Mouse (Mus musculus) liver, embryonic 13.5 days (tissue): ENCODE measurements around the gene Phyh. TPM values are rescaled to one million over a fixed set of nuclear protein-coding genes. Genes with fewer than 3 reads are reported as not detected.
A peak's percentile ranks its signal among the peaks of the same experiment; 100 is the strongest.

Source experiments
- ATAC-seq: fragments of 200-750 bp; cut with Nextera tagmentation; 2 replicates; pipeline ENCODE4 v1.8.0; 2017; ENCODE audit warnings: low read depth, mild to moderate bottlenecking, moderate number of reproducible peaks, moderate library complexity
- DNase-seq: peaks from one replicate; pipeline ENCODE4 v3.0.0; 2022
- H3K27ac ChIP-seq: fragments of 300-500 bp; sonication (generic); 2 replicates; pipeline ENCODE4 v1.5.1; 2015; ENCODE audit warnings: moderate library complexity, mild to moderate bottlenecking, inconsistent platforms
- H3K27me3 ChIP-seq: fragments of 300-500 bp; sonication (generic); 2 replicates; pipeline ENCODE4 v1.6.1; 2015; ENCODE audit warnings: mild to moderate bottlenecking, inconsistent platforms
- H3K36me3 ChIP-seq: fragments of 300-500 bp; sonication (generic); 2 replicates; pipeline ENCODE4 v1.6.1; 2015; ENCODE audit warnings: mild to moderate bottlenecking, inconsistent platforms
- H3K4me1 ChIP-seq: fragments of 300-500 bp; sonication (generic); replicated peaks from 2 replicates; pipeline ENCODE4 v1.6.1; 2015; ENCODE audit warnings: inconsistent platforms
- H3K4me2 ChIP-seq: fragments of 300-500 bp; sonication (generic); 2 replicates; pipeline ENCODE4 v1.6.1; 2015; ENCODE audit warnings: inconsistent platforms, mild to moderate bottlenecking, moderate library complexity
- H3K4me3 ChIP-seq: fragments of 300-500 bp; sonication (generic); replicated peaks from 2 replicates; pipeline ENCODE4 v1.5.1; 2015; ENCODE audit warnings: mild to moderate bottlenecking, inconsistent platforms
- H3K9ac ChIP-seq: fragments of 300-500 bp; sonication (generic); 2 replicates; pipeline ENCODE4 v1.6.1; 2015; ENCODE audit warnings: mild to moderate bottlenecking, inconsistent platforms
- H3K9me3 ChIP-seq: fragments of 300-500 bp; sonication (generic); replicated peaks from 2 replicates; pipeline ENCODE4 v1.6.1; 2016; ENCODE audit warnings: inconsistent platforms
- WGBS: fragments of 180-500 bp; shearing (Covaris S2); methylation state at CpG from one replicate; pipeline ENCODE4 v1.1.7; 2015; ENCODE audit not compliant: insufficient replicate concordance; 5-methylcytosine and 5-hydroxymethylcytosine counted together
- polyA plus RNA-seq: library from polyadenylated mRNA; unstranded; fragments of >200 nt; fragmentation: Nextera tagmentation; extraction: Ambion mirVana; gene quantifications from 2 replicates; pipeline ENCODE4 v1.2.1, GENCODE M21; 2015

Phyh gene
- polyA plus RNA-seq, 1 experiment from 2014 or later = 47.6 TPM

DNA sequence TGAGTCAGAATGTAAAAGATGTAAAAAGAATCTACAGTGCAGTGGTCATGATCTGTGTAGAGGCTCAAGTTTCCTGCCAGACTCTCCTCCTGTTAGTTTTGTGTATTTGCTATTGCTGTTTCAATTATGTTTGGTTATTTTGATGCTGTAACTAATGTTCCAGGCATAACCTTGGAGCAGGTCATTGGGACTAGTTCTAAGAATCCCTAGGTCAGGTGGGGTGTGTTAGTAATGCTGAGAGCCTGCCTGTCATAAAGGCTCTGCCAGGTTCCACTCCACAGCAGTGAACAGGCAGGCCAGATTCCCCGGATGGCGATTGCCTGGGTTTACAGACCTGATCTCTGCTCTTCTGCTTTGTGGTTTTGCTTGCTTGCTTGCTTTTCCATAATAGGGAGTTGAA is 23.2 kb upstream of the Phyh start:
- ATAC-seq = no peak
- Histone ChIP-seq H3K27ac (no peak overlapping the region), H3K9ac (no peak overlapping the region), H3K4me3 (no peak overlapping the region), H3K4me1 (no peaks in the 10 kb centered on the region), H3K9me3 (no peaks in the 10 kb centered on the region), H3K4me2 (no peak overlapping the region), H3K27me3 (no peaks in the 10 kb centered on the region), H3K36me3 (peaks cover 87% of the 10 kb centered on the region)
- WGBS = 78% methylated on average over 2 of the region's 2 CpGs
- no peak for DNase-seq

DNA sequence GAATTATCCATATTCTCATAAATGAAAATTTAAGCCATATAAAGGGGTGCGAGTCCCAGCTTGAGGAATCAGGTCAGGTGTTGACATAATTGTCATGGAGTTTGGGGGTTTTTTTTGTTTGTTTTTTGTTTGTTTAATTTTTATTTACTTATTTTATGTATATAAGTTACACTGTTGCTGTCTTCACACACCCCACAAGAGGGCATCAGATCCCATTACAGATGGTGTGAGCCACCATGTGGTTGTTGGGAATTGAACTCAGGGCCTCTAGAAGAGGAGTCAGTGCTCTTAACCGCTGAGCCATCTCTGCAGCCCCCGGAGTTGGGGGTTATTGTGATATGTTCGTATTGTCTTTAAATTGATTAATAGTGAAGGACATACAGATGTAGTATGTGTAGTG is 21.8 kb upstream of the Phyh start:
- Histone ChIP-seq H3K36me3 (peaks cover 89% of the 10 kb centered on the region), H3K4me1 (no peaks in the 10 kb centered on the region), H3K27ac (no peak overlapping the region), H3K4me3 (no peak overlapping the region), H3K27me3 (no peaks in the 10 kb centered on the region), H3K4me2 (no peak overlapping the region), H3K9me3 (no peaks in the 10 kb centered on the region), H3K9ac (no peak overlapping the region)
- ATAC-seq = no peak
- WGBS = 86% methylated on average over 4 of the region's 4 CpGs
- DNase-seq = no peak

DNA sequence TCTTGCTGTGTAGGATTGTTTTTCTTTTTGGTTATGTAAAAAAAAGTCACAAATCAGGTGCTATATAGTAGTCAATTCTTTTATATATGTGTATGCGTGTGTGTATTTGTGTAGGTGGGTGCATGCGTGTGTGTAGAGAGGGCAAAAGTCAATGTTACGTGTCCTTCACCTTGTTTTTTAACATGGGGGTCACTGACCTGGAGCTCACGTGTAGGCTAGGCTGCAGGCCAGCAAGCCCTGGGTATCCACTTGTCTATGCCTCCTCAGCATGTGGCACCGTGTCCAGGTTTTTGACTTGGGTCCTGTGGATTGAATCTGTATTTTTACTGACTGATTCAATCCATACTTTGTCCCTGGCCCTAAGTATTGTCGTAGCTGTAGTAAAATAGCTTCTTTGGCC is 18.2 kb upstream of the Phyh start:
- Histone ChIP-seq H3K9me3 (no peaks in the 10 kb centered on the region), H3K4me3 (no peak overlapping the region), H3K9ac (no peak overlapping the region), H3K27me3 (no peaks in the 10 kb centered on the region), H3K36me3 (peaks cover 84% of the 10 kb centered on the region), H3K27ac (no peak overlapping the region), H3K4me1 (no peaks in the 10 kb centered on the region), H3K4me2 (no peak overlapping the region)
- ATAC-seq = no peak
- 87% methylated on average over 6 of the region's 6 CpGs for WGBS
- no peak for DNase-seq

DNA sequence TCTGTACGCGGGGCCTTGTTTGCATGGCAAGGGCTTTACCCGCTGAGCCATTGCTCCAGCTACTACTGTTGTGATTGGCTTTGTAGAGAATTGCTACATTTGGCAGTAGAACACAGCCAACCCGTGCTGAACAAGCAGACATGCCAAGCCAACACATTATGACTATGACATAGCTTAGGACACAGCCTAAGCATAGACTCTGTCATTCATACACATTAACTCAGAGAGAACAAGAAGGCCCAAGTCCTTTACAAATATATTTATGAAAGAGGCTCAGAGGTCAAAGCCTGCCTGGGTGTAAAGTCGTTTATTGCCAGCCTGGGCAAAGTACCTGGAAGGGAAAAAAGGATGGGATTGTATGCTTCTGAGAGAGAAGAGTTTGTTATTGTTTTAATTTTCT is 16.5 kb upstream of the Phyh start:
- no peak overlapping the region for H3K9ac ChIP-seq
- H3K4me1 ChIP-seq = no peaks in the 10 kb centered on the region
- peaks cover 84% of the 10 kb centered on the region for H3K36me3 ChIP-seq
- H3K27me3 ChIP-seq = no peaks in the 10 kb centered on the region
- H3K27ac ChIP-seq = no peak overlapping the region
- H3K4me2 ChIP-seq = no peak overlapping the region
- WGBS = 86% methylated on average over 5 of the region's 5 CpGs
- DNase-seq (no peak), ATAC-seq (no peak)
- no peaks in the 10 kb centered on the region for H3K9me3 ChIP-seq
- no peak overlapping the region for H3K4me3 ChIP-seq

DNA sequence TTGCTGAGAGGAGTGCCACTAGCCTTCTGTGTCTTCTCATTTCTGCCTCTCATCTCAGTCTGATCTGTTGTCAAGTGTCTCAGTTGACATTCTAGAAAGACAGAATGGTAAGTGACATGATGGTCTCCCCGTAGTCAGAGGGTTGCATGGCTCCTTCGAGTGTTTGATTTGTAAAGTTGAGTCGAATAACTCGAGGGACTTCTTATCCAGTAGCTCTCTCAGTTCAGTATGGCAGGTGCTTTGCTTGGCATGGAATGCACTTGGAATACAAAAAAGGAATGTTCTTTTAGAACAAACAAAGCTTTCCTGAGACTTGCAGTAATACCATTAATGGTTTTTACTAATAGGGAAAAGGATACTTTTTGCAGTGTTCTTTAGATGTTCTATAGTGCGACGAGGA is 11.7 kb upstream of the Phyh start:
- no peak for DNase-seq
- H3K9ac ChIP-seq = no peak overlapping the region
- H3K4me2 ChIP-seq = no peak overlapping the region
- H3K27ac ChIP-seq = no peak overlapping the region
- no peak overlapping the region for H3K4me3 ChIP-seq
- ATAC-seq = no peak
- H3K36me3 ChIP-seq = peaks cover 51% of the 10 kb centered on the region
- 84% methylated on average over 6 of the region's 6 CpGs for WGBS
- H3K27me3 ChIP-seq = no peaks in the 10 kb centered on the region
- peaks cover 6% of the 10 kb centered on the region for H3K4me1 ChIP-seq
- no peaks in the 10 kb centered on the region for H3K9me3 ChIP-seq

DNA sequence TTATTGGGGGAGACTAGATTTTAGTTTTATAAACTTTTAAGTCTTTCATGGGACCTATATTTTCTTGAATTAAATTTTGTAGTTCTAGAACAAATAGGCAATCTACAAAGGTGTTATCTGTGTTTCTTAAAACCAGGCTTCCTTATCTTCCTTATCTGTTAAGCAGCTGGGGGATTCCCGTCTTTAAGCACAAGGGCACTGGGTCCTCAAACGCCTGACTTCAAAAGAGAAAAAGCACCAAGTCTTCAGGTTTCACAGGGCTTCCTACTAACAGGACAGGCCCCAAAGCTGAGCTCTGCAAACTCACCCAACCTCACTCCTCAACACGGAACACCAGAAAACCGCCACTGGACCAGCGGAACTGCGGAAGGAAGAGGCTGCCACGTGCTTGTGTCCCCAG is 10.9 kb upstream of the Phyh start:
- H3K9ac ChIP-seq = 0 out of 2 replicates have a peak overlapping the region, but pooled peaks have one; percentile 8
- DNase-seq (peak; percentile 6), ATAC-seq (no peak)
- no peak overlapping the region for H3K27ac ChIP-seq
- no peaks in the 10 kb centered on the region for H3K9me3 ChIP-seq
- no peak overlapping the region for H3K4me3 ChIP-seq
- H3K27me3 ChIP-seq = no peaks in the 10 kb centered on the region
- WGBS = 34% methylated on average over 7 of the region's 7 CpGs
- H3K36me3 ChIP-seq = peaks cover 45% of the 10 kb centered on the region
- peaks cover 6% of the 10 kb centered on the region for H3K4me1 ChIP-seq
- H3K4me2 ChIP-seq = 0 out of 2 replicates have a peak overlapping the region, but pooled peaks have one; percentile 6

DNA sequence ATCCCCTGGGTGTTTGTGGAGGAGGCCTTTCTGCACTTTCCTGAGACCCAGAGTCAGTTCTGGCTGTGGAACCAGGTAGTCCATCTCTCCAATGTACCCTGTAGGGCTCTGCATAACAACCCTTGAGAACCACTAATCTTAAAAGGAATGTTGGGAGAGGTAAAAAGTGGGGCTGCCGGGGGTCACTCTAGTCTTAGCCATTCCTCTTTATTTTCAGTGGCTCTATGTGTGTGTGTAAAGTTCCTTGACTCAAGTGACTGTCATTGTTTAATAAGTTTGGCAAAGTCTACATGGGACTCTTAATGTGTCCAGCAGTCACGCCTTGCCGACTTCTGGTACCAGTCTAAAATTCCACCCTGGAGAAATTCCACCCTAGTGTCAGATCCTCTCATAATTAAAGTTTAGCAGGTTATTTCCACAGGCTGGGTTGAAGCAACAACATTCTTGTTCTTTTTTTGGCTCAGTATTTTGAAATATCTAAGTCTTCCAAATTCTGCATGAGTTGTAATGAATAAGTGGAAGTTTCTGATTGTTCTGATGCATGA is 10.0 kb upstream of the Phyh start:
- Histone ChIP-seq H3K4me1 (peaks cover 6% of the 10 kb centered on the region), H3K9me3 (no peaks in the 10 kb centered on the region), H3K4me2 (no peak overlapping the region), H3K4me3 (no peak overlapping the region), H3K9ac (no peak overlapping the region), H3K27me3 (no peaks in the 10 kb centered on the region), H3K36me3 (peaks cover 42% of the 10 kb centered on the region), H3K27ac (no peak overlapping the region)
- WGBS = 88% methylated on average over 3 of the region's 3 CpGs
- ATAC-seq (no peak), DNase-seq (no peak)

DNA sequence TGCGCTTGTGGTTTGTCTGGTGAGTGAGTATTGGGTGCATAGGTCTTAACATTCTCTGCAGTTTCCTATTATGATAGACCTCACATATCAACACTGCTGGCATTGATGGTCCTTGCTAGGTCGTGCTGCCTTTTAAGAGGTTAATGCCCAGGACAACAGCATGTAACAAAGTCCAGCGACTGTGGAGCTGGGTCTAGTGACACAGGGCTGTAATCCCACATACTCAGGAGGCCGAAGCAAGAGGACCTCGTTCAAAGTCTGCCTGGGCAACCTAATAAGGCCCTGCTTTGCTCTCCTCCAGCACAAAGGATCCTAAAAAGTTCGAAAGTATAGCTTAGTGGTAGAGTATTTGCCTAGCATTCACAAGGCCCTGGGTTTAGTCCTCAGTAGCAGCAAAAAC is 8.9 kb upstream of the Phyh start:
- DNase-seq (no peak), ATAC-seq (no peak)
- no peak overlapping the region for H3K27ac ChIP-seq
- peaks cover 37% of the 10 kb centered on the region for H3K36me3 ChIP-seq
- 64% methylated on average over 6 of the region's 6 CpGs for WGBS
- peaks cover 9% of the 10 kb centered on the region for H3K4me1 ChIP-seq
- no peaks in the 10 kb centered on the region for H3K27me3 ChIP-seq
- no peak overlapping the region for H3K4me3 ChIP-seq
- H3K9ac ChIP-seq = no peak overlapping the region
- no peak overlapping the region for H3K4me2 ChIP-seq
- no peaks in the 10 kb centered on the region for H3K9me3 ChIP-seq

DNA sequence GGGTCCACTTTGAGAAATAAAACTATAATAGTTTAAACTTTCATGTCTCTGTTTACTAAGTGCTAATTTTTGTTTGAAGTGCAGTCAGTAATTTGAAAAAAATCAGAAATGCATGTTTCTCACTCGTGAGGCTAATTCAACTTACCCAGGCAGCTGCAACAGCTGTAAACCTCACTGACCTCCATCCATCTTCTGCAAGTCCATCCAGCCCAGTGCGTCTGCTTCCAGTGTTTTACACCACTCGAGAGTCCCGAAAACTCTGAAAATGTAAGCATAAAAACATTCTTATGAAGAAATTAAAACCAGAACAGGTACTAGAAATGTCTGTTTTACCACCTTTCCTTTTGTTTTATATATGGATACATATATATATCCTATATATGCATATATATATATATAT is 8.3 kb upstream of the Phyh start:
- ATAC-seq (no peak), DNase-seq (no peak)
- 77% methylated on average over 4 of the region's 4 CpGs for whole genome bisulfite sequencing
- peaks cover 9% of the 10 kb centered on the region for H3K4me1 ChIP-seq
- no peaks in the 10 kb centered on the region for H3K27me3 ChIP-seq
- H3K4me2 ChIP-seq = no peak overlapping the region
- H3K36me3 ChIP-seq = peaks cover 31% of the 10 kb centered on the region
- no peak overlapping the region for H3K27ac ChIP-seq
- no peaks in the 10 kb centered on the region for H3K9me3 ChIP-seq
- no peak overlapping the region for H3K9ac ChIP-seq
- no peak overlapping the region for H3K4me3 ChIP-seq

DNA sequence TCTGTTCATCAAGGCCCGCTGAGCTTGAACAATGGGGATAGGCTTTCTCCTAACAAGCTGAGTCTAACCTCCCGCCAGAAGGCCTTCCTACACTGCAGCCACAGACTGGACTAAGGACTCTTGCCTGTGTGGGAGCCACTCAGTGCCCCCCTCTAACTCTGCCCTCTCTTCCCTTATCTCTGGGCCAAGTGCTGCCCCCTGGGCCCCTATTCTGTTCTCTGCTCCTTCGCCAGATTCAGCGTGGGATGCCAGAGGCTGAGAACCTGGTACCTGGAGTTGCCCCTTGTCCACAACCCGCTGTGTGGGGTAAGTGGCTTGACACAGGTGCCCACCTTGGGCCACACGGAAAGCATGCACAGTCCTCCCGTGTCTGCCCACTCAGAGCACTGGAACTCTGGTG is 4.9 kb upstream of the Phyh start:
- DNase-seq (no peak), ATAC-seq (no peak)
- no peaks in the 10 kb centered on the region for H3K27me3 ChIP-seq
- no peaks in the 10 kb centered on the region for H3K9me3 ChIP-seq
- no peak overlapping the region for H3K9ac ChIP-seq
- H3K27ac ChIP-seq = no peak overlapping the region
- no peak overlapping the region for H3K4me2 ChIP-seq
- WGBS = 67% methylated on average over 7 of the region's 7 CpGs
- H3K4me1 ChIP-seq = peaks cover 24% of the 10 kb centered on the region
- no peak overlapping the region for H3K4me3 ChIP-seq
- peaks cover 2% of the 10 kb centered on the region; the same call in 1 of the 2 replicates for H3K36me3 ChIP-seq

DNA sequence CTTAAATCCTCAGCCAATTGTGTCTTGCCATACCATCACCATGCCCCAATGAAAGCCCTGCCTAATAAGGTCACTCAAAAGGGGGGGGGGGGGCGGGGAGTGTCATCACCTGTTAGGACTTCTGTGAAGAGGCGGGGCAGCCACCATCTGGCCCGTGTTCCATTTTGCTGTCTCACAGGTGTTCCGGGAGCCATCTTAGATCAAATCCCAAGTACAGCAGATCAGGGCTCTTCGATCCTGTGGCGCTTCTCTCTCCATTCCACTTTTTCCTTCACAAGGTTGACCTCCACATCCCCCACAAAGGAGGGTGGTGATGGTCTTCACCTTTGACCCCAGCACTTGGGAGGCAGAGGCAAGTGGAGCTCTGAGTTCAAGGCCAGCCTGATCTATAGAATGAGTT is 2.8 kb upstream of the Phyh start:
- no peaks in the 10 kb centered on the region for H3K27me3 ChIP-seq
- H3K4me3 ChIP-seq = no peak overlapping the region
- no peak for DNase-seq
- ATAC-seq = no peak
- no peak overlapping the region for H3K4me2 ChIP-seq
- H3K9me3 ChIP-seq = no peaks in the 10 kb centered on the region
- H3K27ac ChIP-seq = no peak overlapping the region
- 66% methylated on average over 6 of the region's 6 CpGs for WGBS
- H3K4me1 ChIP-seq = peaks cover 35% of the 10 kb centered on the region
- H3K9ac ChIP-seq = no peak overlapping the region
- no peaks in the 10 kb centered on the region for H3K36me3 ChIP-seq

DNA sequence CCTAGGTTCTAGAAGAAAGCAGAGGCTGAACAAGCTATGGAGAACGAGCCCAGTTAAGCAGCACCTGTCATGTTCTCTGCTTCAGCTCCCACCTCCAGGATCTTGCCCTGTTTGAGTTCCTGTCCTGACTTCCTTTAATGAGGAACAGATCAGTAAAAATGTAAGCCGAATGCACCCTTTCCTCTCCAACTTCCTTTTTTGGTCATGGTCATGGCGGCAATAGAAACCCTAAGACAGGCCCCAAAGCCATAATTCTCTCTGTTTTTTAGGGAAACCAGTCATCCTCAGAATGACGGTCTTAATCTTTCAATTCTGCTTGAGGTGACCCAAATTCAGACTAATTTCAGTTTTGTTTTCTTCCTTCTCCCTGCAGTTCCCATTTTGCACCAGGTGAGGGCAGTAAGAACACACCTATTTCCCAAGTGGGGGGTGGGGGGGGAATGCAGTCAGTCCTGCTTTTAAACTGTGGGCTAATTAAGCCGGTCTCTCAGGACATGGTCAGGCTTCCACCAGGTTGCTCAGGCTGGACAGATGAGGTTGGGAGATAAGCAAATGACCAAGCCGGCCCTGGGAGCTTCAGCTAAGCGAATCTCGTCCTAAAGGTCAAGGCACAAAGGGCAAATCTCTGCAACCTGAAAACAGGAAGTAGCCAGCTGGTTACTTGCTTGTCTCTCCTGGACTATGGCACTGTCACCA is 1.3 kb upstream of the Phyh start:
- peak overlapping the region; percentile 56 for H3K27ac ChIP-seq
- peak overlapping the region; percentile 14; the same call in 1 of the 2 replicates for H3K4me3 ChIP-seq
- H3K9me3 ChIP-seq = no peaks in the 10 kb centered on the region
- peak overlapping the region; percentile 37; the same call in 1 of the 2 replicates for H3K9ac ChIP-seq
- DNase-seq (peak; percentile 19), ATAC-seq (no peak)
- H3K4me2 ChIP-seq = peak overlapping the region; percentile 42
- 10% methylated on average over 8 of the region's 8 CpGs for WGBS
- H3K36me3 ChIP-seq = no peaks in the 10 kb centered on the region
- H3K27me3 ChIP-seq = no peaks in the 10 kb centered on the region
- H3K4me1 ChIP-seq = peaks cover 35% of the 10 kb centered on the region
